Mouse (Mus musculus) CD4-positive, CD25-positive, alpha-beta regulatory T cell, adult 4 months (primary cell): ENCODE measurements around the gene Fbn1. TPM values are rescaled to one million over a fixed set of nuclear protein-coding genes. Genes with fewer than 3 reads are reported as not detected.

Experiments
- ATAC-seq: one replicate; pipeline ENCODE4 v1.8.0; 2017
- polyA plus RNA-seq, 2 experiments: library from polyadenylated mRNA; unstranded; fragments of 100-300 nt; shearing (Covaris generic); gene quantifications; one replicate each; pipeline ENCODE4 v1.2.1; 2017

Gene Fbn1
- polyA plus RNA-seq, result not detected

DNA sequence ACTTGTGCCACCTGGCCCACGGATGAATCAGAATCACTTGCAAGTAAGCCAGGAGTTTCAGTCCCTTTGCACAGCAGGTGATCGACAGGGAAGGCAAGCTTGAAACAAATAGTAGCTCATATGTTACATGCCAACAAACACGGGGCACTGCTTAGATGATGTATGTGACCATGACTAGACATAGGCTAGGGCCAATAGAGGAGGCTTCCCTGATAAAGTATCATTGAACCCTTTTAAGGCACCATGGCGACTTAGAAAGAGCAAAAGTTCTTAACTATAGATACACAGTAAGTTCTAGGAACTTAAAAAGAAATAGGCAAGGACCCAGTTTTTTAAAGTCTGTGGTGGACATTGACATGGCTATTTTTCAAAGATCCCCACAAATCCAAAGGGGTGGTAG lies at the start of gene Fbn1:
Gene Fbn1 (minus strand): TSS at position 101 of the 400 bp plus-strand sequence.
- ATAC-seq, result no peak

- no peak for ATAC-seq
These were observed 48.0 kb upstream of the Fbn1 start for GRCm38 (mm10) chr2:125555830-125556229.

DNA sequence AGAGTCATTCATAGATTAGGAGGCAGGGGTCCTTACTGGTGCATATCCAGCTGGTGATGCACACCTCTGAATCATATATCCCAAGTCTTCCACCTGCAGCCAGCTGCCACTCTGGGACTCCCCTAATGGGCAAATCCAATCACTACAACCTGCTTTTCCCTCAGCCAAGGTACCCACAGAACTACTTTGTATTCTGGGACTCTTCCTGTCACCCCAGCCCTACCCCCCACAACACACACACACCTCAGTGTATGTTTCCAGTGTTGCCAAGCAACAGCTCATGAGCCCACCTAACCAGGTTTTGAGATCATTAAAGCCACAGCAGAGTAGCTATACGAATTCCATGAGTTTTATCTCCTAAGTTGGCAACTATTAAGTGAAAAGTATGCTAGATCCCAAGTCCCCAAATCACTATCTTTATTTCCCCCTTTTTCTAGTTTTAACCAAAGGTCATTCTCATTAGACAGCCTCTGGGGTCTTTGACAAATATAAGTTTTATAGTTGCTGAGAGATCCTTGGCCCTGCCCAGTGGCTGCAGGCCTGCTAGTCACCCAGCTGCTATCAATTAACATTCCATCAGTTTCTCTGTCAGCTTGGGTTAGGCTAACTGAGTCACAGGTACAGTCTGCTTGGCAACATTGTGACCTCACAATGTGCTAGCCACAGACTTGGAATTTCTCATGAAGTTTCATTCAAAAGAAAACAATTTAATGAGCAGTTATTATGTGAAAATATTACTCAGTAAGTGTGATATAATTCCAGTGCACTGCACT lies 41.2 kb upstream of the Fbn1 start:
- no peak for ATAC-seq

DNA sequence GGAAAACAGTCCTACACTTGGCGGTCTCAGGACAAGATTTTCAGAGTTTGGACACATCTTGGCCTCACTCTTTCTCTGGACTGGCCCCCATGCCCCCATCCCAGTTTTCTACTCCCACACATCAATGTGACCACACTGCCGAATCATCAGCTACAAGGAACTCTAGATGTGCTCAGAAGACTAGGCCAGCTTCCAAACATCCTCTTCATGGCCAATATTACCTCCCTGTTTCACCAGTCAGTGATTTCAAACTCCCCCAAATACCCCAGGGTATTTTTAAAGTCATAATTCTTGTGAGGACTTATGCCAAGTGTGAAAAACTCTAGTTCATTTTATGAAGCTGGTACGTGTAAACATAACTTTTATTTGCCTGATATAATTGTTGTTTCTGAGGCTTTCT lies 37.2 kb upstream of the Fbn1 start:
- no peak for ATAC-seq

GRCm38 (mm10) chr2:125543646-125544045 lies 35.9 kb upstream of the Fbn1 start:
- ATAC-seq, result no peak

- ATAC-seq, result no peak
These were observed 33.7 kb upstream of the Fbn1 start for GRCm38 (mm10) chr2:125541451-125541850.

- ATAC-seq, result no peak
These were observed 32.8 kb upstream of the Fbn1 start for GRCm38 (mm10) chr2:125540579-125540978.

- ATAC-seq, result no peak
These were observed 31.8 kb upstream of the Fbn1 start for GRCm38 (mm10) chr2:125539640-125540039.

DNA sequence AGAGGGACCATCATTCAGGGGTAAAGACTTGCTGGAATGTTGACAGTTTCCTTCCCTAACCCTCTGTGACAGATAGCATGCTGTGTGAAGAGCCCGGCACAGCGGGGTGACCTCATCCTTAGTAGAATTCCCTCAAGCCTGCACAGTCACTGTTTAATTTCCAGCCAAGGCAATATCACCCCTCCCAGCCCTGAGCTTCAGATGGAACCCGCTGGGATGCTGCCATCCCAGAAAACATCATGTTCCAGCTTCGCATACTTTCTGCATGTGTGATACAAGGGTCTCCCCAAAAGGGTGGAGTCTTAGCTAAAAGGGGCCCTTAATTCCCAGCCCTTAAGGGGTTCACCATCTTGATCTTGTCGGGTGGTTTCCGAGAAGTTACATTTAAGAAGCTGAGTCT lies 22.9 kb upstream of the Fbn1 start:
- no peak for ATAC-seq

GRCm38 (mm10) chr2:125526566-125526965 lies 18.8 kb upstream of the Fbn1 start:
- no peak for ATAC-seq

GRCm38 (mm10) chr2:125525484-125525883 lies 17.7 kb upstream of the Fbn1 start:
- ATAC-seq, result no peak

DNA sequence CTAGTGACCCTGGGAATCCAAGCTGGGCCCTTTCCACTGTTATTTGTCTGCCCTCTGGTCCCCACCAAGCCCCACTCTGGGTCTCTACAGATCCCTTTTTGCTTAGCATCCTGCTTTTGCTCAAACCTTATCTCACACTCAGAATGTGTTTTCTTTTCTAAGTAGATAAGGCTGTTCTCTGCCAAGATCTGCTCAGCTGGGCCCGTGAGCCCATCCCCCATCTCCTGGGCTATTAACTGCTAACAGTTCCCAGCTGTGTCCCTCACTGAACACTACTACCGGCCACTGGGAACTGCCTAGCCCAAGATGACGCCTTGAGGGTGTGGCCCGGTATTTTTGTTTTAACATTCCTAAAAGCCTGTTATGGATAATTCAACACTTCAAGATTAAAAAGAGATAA lies 8.8 kb upstream of the Fbn1 start:
- no peak for ATAC-seq

DNA sequence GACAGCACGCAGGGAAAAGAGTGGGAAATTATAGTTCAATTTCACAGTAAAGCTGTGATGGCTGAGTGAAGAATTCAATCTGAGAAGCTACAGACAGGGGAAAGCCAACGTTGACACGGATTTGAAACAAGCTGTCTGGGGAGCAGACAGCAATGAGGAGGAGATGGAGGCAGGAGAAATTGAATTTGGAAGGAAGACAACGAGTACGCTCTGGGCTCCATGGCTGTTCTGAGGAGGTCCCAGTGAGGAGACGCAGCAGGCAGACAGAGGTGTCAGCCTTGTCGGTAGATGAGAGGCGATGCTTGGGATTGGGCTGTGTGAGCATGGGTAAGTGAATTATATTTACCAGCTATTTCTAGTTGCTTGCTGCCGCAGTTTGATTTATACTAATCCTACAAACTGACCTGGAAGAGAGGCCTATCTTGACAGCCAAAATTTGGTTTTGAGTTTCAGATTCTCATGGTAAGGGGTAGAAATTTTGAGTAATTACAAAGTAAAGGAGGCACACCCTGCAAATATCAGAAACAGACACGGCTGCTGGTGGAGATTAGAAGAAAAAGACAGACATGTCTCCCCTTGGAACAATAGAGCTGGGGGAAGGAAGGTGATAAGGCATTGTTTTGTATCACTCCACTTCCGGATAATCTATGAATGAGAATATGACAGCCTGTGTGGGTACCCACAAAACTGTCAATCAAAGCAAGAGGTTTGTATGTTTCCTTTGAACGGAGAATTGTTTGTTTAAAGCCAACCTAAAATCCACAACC lies 7.7 kb upstream of the Fbn1 start:
- ATAC-seq, result no peak

DNA sequence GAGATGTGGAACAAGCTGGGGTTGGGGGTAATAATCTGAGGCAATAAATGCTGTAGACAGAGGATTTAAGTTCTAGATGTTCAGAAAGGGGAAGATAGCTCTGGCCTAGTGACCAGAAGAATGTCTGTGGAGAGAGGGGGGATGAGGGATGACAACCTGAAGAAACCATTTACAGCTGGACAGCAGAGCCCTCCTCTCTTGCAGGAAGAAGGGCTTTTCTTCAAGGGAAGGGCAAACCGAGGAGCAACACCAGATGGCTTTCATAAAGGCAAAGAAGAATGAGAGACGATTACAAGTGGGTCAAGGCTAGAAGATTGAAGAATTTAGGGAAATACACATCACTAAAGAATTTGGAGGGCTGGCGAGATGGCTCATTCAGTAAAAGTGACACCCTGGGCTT lies 6.6 kb upstream of the Fbn1 start:
- ATAC-seq, result no peak

DNA sequence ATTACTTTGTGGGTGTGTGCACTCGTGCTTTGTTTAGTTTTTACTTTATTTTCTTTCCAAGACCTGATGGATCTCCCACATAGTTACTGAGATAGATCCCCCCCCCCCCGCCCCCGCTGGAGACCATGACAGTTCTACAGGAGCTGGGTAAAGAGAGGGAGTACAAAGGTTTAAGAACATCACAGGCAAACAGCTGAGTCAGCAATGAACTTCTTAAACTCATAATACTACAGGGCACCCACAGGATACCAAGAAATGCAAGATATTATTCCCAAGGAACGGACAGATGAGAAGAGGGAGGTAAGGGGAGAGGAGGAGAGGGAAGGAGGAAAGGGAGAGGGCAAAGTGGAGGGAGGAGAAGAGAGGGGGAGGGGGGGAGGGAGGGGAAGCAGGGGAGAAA lies 4.8 kb upstream of the Fbn1 start:
- no peak for ATAC-seq

- no peak for ATAC-seq
These were observed 4.1 kb upstream of the Fbn1 start for GRCm38 (mm10) chr2:125511898-125512297.

DNA sequence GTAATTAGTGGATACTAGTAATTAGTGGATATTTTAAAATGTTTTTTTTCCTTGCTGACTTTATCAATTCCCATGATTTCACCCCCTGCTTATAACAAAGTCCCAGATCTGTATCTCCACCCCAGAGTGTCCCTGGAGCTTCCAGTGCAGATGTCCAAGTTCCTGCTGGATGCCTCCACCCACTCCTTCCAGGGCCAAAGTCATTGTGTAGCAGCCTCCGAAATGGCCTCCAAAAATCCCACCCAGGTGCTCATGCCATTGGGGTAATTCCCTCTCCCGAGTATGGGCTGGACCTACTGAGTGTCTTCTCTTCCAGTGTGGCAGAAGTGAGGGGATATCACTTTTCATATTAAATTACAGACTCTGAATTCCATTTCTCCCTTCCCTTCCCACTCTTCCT lies 3.0 kb upstream of the Fbn1 start:
- ATAC-seq, result no peak

DNA sequence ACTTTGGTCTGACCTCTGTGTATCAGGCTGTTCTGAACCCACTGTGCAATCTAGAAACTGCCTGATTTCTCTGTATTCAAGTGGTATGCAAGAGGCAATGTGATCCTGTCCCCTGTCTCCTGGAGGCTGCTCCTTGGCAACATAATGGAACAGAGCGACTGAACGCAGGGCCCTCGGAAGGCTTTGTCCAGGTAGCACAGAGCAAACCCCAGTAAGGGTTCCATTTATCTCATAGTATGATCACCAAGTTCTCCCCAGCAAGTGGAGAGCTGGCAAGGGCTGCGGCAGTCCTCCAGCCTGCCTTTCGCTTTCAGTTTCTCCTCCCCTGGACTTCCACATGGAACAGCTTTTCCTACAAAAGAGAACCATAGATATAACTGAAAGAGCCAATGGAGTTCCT lies 588 bp upstream of the Fbn1 start:
- ATAC-seq, result no peak

DNA sequence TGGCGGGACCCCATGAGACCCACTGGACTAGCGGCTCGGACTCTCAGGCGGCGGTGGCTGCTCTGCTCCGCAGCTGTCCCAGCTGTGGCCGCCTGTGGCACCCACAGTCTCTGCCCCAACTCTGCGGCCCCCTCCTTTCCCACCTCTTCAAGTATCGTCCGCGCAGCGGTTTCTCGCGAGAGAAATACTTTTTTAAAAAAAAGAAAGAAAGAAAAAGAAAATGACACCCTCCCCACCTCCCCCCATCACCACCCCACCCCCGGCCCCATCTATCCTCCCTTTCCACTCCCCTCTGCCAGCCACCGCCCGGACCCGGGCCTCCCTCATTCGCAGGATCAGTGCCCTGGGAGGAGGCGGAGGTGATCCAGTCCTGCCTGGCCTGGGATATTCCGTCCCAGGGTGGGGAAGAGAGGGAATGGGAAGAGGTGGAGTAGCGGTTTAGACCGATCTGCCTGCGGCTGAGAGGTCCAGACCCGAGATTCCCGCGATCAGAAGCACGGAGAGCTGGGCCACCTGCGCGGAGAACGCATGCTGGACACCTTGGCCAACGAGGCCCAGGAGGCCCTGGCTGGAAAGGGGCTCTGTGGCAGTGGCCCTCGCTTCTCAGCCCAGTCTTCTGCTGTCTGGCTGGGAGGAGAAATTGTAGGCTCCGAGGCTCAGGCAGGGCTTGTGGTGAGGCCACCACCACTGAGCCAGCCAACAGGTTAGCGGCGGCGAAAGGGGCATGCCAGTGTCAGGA lies 1.3 kb downstream of the Fbn1 start:
- ATAC-seq, result no peak

DNA sequence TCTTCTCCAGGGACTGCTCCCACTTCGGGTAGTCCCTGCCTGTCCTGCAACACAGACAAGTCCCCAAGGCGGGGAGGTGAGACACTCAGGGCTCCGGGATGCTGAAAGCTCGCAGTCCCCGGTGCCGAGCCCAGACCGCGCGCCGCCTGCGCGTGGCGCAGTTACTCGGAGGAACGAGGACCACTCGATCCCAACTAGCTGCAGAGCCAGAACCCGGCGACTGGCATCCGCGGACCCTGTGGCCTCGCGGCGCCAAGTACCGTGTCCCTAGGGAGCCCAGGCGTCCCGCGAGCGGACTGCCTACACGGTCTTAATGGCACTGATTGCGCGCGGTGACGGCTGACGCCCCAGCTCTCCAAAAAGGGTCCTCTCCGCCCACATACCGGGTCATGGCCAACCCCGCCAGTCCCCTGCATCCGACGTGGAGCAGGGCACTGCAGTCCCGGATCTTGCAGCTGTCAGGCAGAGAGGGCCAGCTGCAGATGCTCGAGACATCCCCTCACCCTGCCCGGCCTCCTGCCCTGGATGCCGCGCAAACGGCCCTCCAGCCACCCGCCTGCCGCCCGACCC lies 2.0 kb downstream of the Fbn1 start:
- ATAC-seq, result no peak

GRCm38 (mm10) chr2:125505006-125505745 lies 2.6 kb downstream of the Fbn1 start, which contains the start of gene Gm9913:
Gene Gm9913, plus strand, starts transcription at chr2:125505089.
- ATAC-seq, result no peak

GRCm38 (mm10) chr2:125501526-125501925 lies 6.3 kb downstream of the Fbn1 start:
- ATAC-seq, result no peak
